Mouse (Mus musculus) inflammation-experienced regulatory T-cells, adult 6 months (primary cell): ENCODE data around the gene Gm3106. TPM values are rescaled to one million over a fixed set of nuclear protein-coding genes. Genes with fewer than 3 reads are reported as not detected.
"Not testable (repeated sequence)": the region's sequence is repeated elsewhere in the genome, so short reads cannot be mapped to it uniquely, and the experiment has no call there.

Source experiments
- ATAC-seq: one replicate; pipeline ENCODE4 v1.8.0; 2017
- polyA plus RNA-seq, 3 experiments: library from polyadenylated mRNA; unstranded; fragments of 100-300 nt; shearing (Covaris generic); gene quantifications; one replicate each; pipeline ENCODE4 v1.2.1; 2017

Gm3106 gene
- not detected for polyA plus RNA-seq

GRCm38 (mm10) chr5:94217705-94218104, at the start of gene Gm3106:
Gm3106 (plus strand) TSS chr5:94218005.
- ATAC-seq: not testable (repeated sequence)

Other genes starting within 250 kb of the Gm3106 start
- gene BC061212, start 147.5 kb upstream of the Gm3106 start, polyA plus RNA-seq: not detected
- gene Gm6351, start 141.6 kb upstream of the Gm3106 start, polyA plus RNA-seq: not detected
- not detected for gene A430089I19Rik, start 88.8 kb downstream of the Gm3106 start, polyA plus RNA-seq
- gene Gm6502, start 96.4 kb downstream of the Gm3106 start, polyA plus RNA-seq: not detected
- gene AA792892, start 121.7 kb downstream of the Gm3106 start, polyA plus RNA-seq: not detected
- gene Gm7682, start 227.8 kb downstream of the Gm3106 start, polyA plus RNA-seq: not detected